Mouse (Mus musculus): ENCODE results near the gene Spib. TPM values are rescaled to one million over a fixed set of nuclear protein-coding genes. Genes with fewer than 3 reads are reported as not detected.

The Spib gene
- polyA plus RNA-seq, 1 experiment from 2014 or later = 0.05 TPM

DNA sequence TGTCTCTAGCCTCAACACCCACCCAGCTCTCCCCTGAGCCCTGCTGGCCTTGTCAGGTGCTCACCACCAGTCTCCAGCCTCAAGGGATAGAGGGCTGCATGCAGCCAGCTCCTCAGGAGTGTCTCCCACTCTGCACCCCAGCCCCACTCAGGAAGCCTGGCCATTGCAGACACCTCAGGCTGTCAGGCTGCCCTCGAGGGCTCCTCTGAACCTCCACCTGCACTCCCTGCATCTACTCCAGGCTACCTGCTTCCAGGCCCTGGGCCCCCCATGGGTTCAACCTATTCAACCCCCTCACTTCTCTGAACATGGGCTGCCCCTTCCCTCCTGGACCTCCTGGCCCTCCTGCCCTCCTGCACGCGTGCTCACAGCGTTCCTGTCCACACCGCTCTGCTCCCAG lies 40.5 kb downstream of the Spib start:
- no peak overlapping the region for H3K27ac ChIP-seq (ENCODE audit: low read depth, low read length)
- H3K4me2 ChIP-seq = no peak overlapping the region
- H3K27me3 ChIP-seq (replicated peaks; ENCODE audit: control insufficient read depth, insufficient read depth, low read length) = no peaks in the 10 kb centered on the region
- no peak for ATAC-seq (replicated peaks; ENCODE audit: low FRiP score)
- H3K4me1 ChIP-seq (replicated peaks; ENCODE audit: control insufficient read depth, insufficient read depth, low read length) = peaks cover 10% of the 10 kb centered on the region; the same call in 1 of the 2 replicates
- no peak overlapping the region for H3K9ac ChIP-seq (ENCODE audit: low read depth, low read length)
- 95% methylated on average over 5 of the region's 5 CpGs for WGBS
- no peaks in the 10 kb centered on the region for H3K9me3 ChIP-seq (ENCODE audit: control insufficient read depth, low read length)
- DNase-seq (ENCODE audit: low spot score) = no peak
- H3K4me3 ChIP-seq (ENCODE audit: low read depth, low read length) = no peak overlapping the region
- H3K36me3 ChIP-seq (ENCODE audit: control insufficient read depth, insufficient read depth, low read length) = peaks cover 26% of the 10 kb centered on the region

DNA sequence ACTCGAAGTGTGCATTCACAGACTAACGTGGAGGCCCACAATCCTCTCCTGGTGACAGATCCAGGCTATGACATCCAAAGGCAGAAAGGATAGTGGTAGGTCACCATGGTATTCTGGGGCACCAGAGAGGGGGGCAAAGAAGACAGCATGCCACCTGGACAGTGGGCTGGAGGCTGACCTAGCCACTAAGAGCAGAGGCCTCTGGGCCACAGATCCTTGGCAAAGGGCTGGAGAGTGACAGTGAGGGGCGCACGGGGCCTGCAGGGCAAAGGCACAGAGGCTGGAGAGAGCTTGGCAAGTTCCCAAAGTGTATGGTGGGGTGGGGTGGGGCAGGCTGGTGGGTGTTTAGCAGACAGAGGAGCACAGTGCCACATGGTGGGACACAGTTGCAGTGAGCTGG lies 41.6 kb downstream of the Spib start:
- no peak for DNase-seq (ENCODE audit: low spot score)
- Histone ChIP-seq H3K27ac (ENCODE audit: low read depth, low read length) (no peak overlapping the region), H3K4me2 (no peak overlapping the region), H3K4me3 (ENCODE audit: low read depth, low read length) (no peak overlapping the region), H3K27me3 (replicated peaks; ENCODE audit: control insufficient read depth, insufficient read depth, low read length) (no peaks in the 10 kb centered on the region), H3K4me1 (replicated peaks; ENCODE audit: control insufficient read depth, insufficient read depth, low read length) (peaks cover 6% of the 10 kb centered on the region; the same call in 1 of the 2 replicates), H3K9me3 (ENCODE audit: control insufficient read depth, low read length) (no peaks in the 10 kb centered on the region), H3K9ac (ENCODE audit: low read depth, low read length) (no peak overlapping the region), H3K36me3 (ENCODE audit: control insufficient read depth, insufficient read depth, low read length) (peaks cover 26% of the 10 kb centered on the region)
- 96% methylated on average over 4 of the region's 4 CpGs for WGBS
- ATAC-seq (replicated peaks; ENCODE audit: low FRiP score) = no peak; the same call in 1 of the 2 replicates

DNA sequence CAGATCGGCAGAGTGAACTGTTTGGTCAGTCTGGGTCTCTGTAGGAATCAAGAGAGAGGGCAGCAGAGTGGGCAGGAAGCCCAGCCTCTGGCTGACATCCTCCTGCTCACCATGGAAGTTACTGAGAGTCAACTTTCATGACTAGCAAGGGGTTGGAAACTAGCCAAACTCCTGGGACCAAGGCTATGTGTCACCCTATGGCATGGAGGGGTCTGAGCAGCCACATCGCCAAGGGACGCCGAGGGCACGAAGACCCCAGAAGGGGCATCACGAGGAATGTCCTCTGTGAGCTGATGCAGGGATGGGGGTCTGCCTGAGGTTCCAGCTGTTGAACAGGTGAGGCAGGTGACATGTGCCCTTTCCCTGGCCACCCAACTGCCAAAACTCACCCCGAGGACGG lies 43.3 kb downstream of the Spib start:
- Histone ChIP-seq H3K9ac (ENCODE audit: low read depth, low read length) (no peak overlapping the region), H3K27me3 (replicated peaks; ENCODE audit: control insufficient read depth, insufficient read depth, low read length) (no peaks in the 10 kb centered on the region), H3K36me3 (ENCODE audit: control insufficient read depth, insufficient read depth, low read length) (peaks cover 24% of the 10 kb centered on the region), H3K9me3 (ENCODE audit: control insufficient read depth, low read length) (no peaks in the 10 kb centered on the region), H3K27ac (ENCODE audit: low read depth, low read length) (no peak overlapping the region), H3K4me1 (replicated peaks; ENCODE audit: control insufficient read depth, insufficient read depth, low read length) (no peaks in the 10 kb centered on the region), H3K4me3 (ENCODE audit: low read depth, low read length) (no peak overlapping the region), H3K4me2 (no peak overlapping the region)
- ATAC-seq (replicated peaks; ENCODE audit: low FRiP score) = no peak
- WGBS = 92% methylated on average over 8 of the region's 8 CpGs
- DNase-seq (ENCODE audit: low spot score) = no peak

DNA sequence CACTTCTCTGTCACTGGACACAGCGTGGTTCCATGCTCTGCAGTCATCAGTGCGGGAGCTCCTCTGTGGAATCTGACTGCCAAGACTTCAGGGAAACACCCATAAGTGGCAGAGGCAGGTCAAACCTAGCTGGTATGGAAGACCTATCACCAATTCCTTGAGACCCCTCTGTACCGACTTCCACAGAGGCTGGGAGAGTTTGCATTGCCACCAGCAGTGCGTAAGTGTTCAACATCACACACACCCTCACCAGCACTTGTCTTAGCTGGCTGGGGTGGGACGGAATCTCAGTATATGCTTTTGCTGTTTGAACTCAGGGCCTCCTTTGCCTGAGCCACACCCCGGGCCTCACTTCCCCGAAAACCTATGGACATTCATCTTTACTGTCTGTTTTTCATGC lies 43.9 kb downstream of the Spib start:
- DNase-seq (ENCODE audit: low spot score) = no peak
- H3K36me3 ChIP-seq (ENCODE audit: control insufficient read depth, insufficient read depth, low read length) = peaks cover 24% of the 10 kb centered on the region
- H3K27ac ChIP-seq (ENCODE audit: low read depth, low read length) = no peak overlapping the region
- WGBS = 85% methylated on average over 7 of the region's 7 CpGs
- H3K9me3 ChIP-seq (ENCODE audit: control insufficient read depth, low read length) = no peaks in the 10 kb centered on the region
- no peaks in the 10 kb centered on the region for H3K27me3 ChIP-seq (replicated peaks; ENCODE audit: control insufficient read depth, insufficient read depth, low read length)
- no peak overlapping the region for H3K9ac ChIP-seq (ENCODE audit: low read depth, low read length)
- H3K4me3 ChIP-seq (ENCODE audit: low read depth, low read length) = no peak overlapping the region
- ATAC-seq (replicated peaks; ENCODE audit: low FRiP score) = no peak
- H3K4me2 ChIP-seq = no peak overlapping the region
- H3K4me1 ChIP-seq (replicated peaks; ENCODE audit: control insufficient read depth, insufficient read depth, low read length) = 0 out of 2 replicates have a peak, but pooled peaks cover 4% of the 10 kb centered on the region

DNA sequence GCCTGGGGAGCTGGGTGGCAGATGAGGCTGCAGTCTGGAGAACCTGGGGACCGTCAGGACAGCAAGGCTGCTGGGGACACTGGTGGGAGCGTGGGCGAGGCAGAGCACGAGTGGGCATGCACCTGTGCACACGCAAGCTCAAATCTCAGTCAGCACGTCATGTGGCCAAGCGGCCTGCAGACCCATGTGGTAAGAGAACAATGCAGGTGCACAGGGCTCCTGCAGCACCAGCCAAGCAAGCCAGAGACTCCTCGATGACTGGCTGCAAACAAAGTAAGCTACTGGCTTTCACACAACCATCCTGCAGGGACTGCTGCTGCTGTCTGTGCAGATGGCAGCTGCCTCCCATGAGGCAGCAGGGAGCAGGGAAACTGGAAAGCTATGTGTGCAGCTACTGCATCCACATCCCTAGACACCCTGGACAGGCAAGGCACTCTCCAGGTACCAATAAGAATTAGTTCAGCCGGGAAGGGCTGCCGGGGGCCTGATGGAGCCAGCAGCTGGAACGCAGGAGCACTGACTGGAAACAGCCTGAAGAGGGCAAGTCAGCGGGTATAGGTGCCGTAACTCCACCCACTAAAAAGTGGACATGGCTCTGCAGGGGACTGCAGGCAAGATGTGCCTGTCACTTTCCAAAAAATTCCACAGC lies 44.8 kb downstream of the Spib start:
- H3K4me1 ChIP-seq (replicated peaks; ENCODE audit: control insufficient read depth, insufficient read depth, low read length) = peaks cover 11% of the 10 kb centered on the region
- no peak overlapping the region for H3K9ac ChIP-seq (ENCODE audit: low read depth, low read length)
- no peak overlapping the region for H3K4me3 ChIP-seq (ENCODE audit: low read depth, low read length)
- DNase-seq (ENCODE audit: low spot score) (no peak), ATAC-seq (replicated peaks; ENCODE audit: low FRiP score) (no peak)
- H3K9me3 ChIP-seq (ENCODE audit: control insufficient read depth, low read length) = no peaks in the 10 kb centered on the region
- 68% methylated on average over 13 of the region's 13 CpGs for WGBS
- peaks cover 5% of the 10 kb centered on the region for H3K27me3 ChIP-seq (replicated peaks; ENCODE audit: control insufficient read depth, insufficient read depth, low read length)
- H3K27ac ChIP-seq (ENCODE audit: low read depth, low read length) = no peak overlapping the region
- peaks cover 22% of the 10 kb centered on the region for H3K36me3 ChIP-seq (ENCODE audit: control insufficient read depth, insufficient read depth, low read length)
- H3K4me2 ChIP-seq = no peak overlapping the region

DNA sequence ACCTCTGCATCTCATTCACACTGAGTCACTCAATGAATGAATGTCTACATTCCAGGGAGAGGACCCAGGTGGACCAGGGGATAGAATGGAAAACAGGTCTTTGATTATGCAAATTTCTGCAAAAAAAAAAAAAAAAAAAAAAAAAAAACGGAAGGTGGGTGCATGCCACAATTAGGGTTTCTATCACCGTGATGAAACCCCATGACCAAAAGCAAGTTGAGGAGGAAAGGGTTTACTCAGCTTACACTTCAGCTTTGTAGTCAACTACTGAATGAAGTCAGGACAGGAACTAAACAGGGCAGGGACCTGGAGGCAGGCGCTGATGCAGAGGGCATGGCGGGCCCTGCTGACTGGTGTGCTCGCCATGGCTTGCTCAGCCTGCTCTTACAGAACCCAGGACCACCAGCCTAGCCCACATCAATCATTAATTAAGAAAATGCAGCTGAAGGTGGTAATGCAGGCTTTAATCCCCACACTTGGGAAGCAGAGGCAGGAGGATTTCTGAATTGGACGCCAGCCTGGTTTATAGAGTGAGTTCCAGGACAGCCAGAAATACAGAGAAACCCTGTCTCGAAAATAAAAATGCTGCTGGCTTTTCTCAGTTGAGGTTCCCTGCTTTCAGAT lies 46.2 kb downstream of the Spib start:
- Histone ChIP-seq H3K27me3 (replicated peaks; ENCODE audit: control insufficient read depth, insufficient read depth, low read length) (peaks cover 11% of the 10 kb centered on the region), H3K4me3 (ENCODE audit: low read depth, low read length) (no peak overlapping the region), H3K36me3 (ENCODE audit: control insufficient read depth, insufficient read depth, low read length) (peaks cover 11% of the 10 kb centered on the region; the same call in 1 of the 2 replicates), H3K9me3 (ENCODE audit: control insufficient read depth, low read length) (no peaks in the 10 kb centered on the region), H3K9ac (ENCODE audit: low read depth, low read length) (no peak overlapping the region), H3K27ac (ENCODE audit: low read depth, low read length) (no peak overlapping the region), H3K4me1 (replicated peaks; ENCODE audit: control insufficient read depth, insufficient read depth, low read length) (peaks cover 11% of the 10 kb centered on the region), H3K4me2 (no peak overlapping the region)
- ATAC-seq (replicated peaks; ENCODE audit: low FRiP score) = no peak
- DNase-seq (ENCODE audit: low spot score) = no peak
- whole genome bisulfite sequencing = 69% methylated on average over 6 of the region's 7 CpGs

DNA sequence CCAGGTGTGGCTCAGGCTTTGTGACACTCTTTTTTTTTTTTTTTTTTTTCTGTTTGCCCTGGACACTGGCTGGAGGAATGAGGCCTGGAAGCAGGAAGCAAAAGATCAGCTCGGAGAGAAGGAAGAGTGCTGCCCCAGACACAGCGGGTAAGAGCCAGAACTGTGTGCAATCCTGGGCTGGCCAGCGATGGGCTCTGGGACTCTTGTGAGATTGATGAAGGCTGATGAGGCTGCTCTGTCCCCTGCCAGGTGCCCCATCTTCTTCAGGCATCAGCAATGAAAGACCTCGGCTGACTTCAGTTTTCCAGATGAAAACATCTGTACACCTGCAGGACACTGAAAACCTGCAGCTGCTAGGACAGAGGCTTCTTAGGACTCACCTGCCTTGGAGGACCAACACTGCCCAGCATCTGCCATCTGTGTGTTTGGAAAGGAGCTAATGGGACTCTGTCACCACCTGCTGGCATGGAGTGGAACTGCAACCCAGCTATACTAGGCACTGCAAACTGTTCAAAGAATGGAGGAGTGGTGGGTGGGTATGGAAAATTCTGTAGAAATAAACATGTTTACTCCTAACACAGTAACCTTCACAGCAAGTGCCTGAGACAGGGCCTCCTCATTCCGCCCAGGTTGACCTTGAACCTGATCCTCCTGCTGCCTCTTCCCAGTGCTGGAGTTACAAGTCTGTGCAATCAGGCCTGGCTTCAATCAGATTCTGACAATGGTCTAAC lies 46.9 kb downstream of the Spib start:
- Histone ChIP-seq H3K9ac (ENCODE audit: low read depth, low read length) (no peak overlapping the region), H3K4me1 (replicated peaks; ENCODE audit: control insufficient read depth, insufficient read depth, low read length) (peaks cover 11% of the 10 kb centered on the region), H3K27ac (ENCODE audit: low read depth, low read length) (peak overlapping the region; percentile 48), H3K9me3 (ENCODE audit: control insufficient read depth, low read length) (no peaks in the 10 kb centered on the region), H3K36me3 (ENCODE audit: control insufficient read depth, insufficient read depth, low read length) (peaks cover 6% of the 10 kb centered on the region; the same call in 1 of the 2 replicates), H3K4me2 (no peak overlapping the region), H3K27me3 (replicated peaks; ENCODE audit: control insufficient read depth, insufficient read depth, low read length) (peaks cover 18% of the 10 kb centered on the region), H3K4me3 (ENCODE audit: low read depth, low read length) (no peak overlapping the region)
- 36% methylated on average over 5 of the region's 5 CpGs for WGBS
- peak; percentile 17; the same call in 1 of the 2 replicates for ATAC-seq (replicated peaks; ENCODE audit: low FRiP score)
- peak; percentile 78 for DNase-seq (ENCODE audit: low spot score)

DNA sequence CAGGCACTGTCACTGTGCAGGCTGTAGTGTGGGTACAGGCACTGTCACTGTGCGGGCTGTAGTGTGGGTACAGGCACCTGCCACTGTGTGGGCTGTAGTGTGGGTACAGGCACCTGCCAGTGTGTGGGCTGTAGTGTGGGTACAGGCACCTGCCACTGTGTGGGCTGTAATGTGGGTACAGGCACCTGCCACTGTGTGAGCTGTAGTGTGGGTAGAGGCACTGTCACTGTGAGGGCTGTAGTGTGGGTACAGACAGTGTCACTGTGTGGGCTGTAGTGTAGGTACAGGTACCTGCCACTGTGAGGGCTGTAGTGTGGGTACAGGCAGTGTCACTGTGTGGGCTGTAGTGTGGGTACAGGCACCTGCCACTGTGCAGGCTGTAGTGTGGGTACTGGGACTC lies 47.8 kb downstream of the Spib start:
- peaks cover 11% of the 10 kb centered on the region for H3K4me1 ChIP-seq (replicated peaks; ENCODE audit: control insufficient read depth, insufficient read depth, low read length)
- 75% methylated on average over 1 of the region's 1 CpGs for WGBS

More for the DNA sequence above, 47.8 kb downstream of the Spib start:
- Histone ChIP-seq H3K9ac (ENCODE audit: low read depth, low read length) (no peak overlapping the region), H3K9me3 (ENCODE audit: control insufficient read depth, low read length) (no peaks in the 10 kb centered on the region), H3K36me3 (ENCODE audit: control insufficient read depth, insufficient read depth, low read length) (peaks cover 3% of the 10 kb centered on the region; the same call in 1 of the 2 replicates), H3K4me3 (ENCODE audit: low read depth, low read length) (no peak overlapping the region), H3K27ac (ENCODE audit: low read depth, low read length) (peak overlapping the region; percentile 48; the same call in 1 of the 2 replicates), H3K4me2 (no peak overlapping the region), H3K27me3 (replicated peaks; ENCODE audit: control insufficient read depth, insufficient read depth, low read length) (peaks cover 26% of the 10 kb centered on the region)
- DNase-seq (ENCODE audit: low spot score) (no peak), ATAC-seq (replicated peaks; ENCODE audit: low FRiP score) (no peak)
